ENCODE assay signal across 25 mouse cellular contexts in genomic region chr1:40413039-40413438, GRCm38 (mm10). TPM values are rescaled to one million over a fixed set of nuclear protein-coding genes. Genes with fewer than 3 reads are reported as not detected.
DNase-seq lines count a peak whose midpoint lies in the region; ATAC-seq and TF ChIP-seq lines count a peak whose summit lies in the region.
"Had no signal": no experiment of that assay in that cellular context is flagged by ENCODE, and none has a peak within 500 bp of the region (broad histone marks: within the 10 kb centered on the region; RNA-seq: fewer than 3 reads in every experiment).

No protein-coding gene starts in this region.

- H3K9me3 ChIP-seq in CH12.LX (replicated peaks; ENCODE audit: low read length), result no peaks in the 10 kb centered on the region
- H3K9me3 ChIP-seq in embryonic facial prominence, embryonic 10.5 days, result no peaks in the 10 kb centered on the region
- H3K9me3 ChIP-seq: embryonic facial prominence, embryonic 12.5 days; forebrain, embryonic 12.5 days had no signal

- ATAC-seq in megakaryocyte progenitor cell, adult 5-6 weeks (replicated peaks; ENCODE audit: poor library complexity), result no peak
- ATAC-seq: forebrain, embryonic 14.5 days; forebrain, embryonic 16.5 days had no signal

- in situ Hi-C loops in CH12.LX (cut with MboI; ENCODE audit: low pct_ligation_motif_present, low pct_unique_long_range_greater_than_20kb, low sequenced_read_pairs), result no loop called here

- TF ChIP-seq CTCF in CH12.LX (conservative IDR thresholded peaks at IDR 0.05 in 1 of 2, IDR thresholded peaks at IDR 0.05 in 1 of 2; ENCODE audit: low read depth in 2 of 2, low read length in 2 of 2), result no peak

- no peak overlapping the region for H3K9ac ChIP-seq in CH12.LX (ENCODE audit: insufficient read depth, low read depth)
- H3K9ac ChIP-seq: embryonic facial prominence, embryonic 12.5 days; forebrain, embryonic 12.5 days had no signal

- DNase-seq in CD4-positive helper T cell, adult 2 months (ENCODE audit: low read depth, low spot score), result peak; percentile 37
- peak; percentile 22 for DNase-seq in CD4-positive, CD25-positive, alpha-beta regulatory T cell, adult 2 months (ENCODE audit: low read depth, low spot score)
- DNase-seq in CH12.LX (ENCODE audit: extremely low read depth), result no peak
- DNase-seq in induced T-regulatory cell, adult 2 months (ENCODE audit: low read depth), result peak; percentile 74
- no peak for DNase-seq in testis, postnatal 10 days (ENCODE audit: low spot score)
- DNase-seq in embryonic facial prominence, embryonic 10.5 days (ENCODE audit: low spot score), result no peak
- no peak for DNase-seq in right cerebral cortex, postnatal 4 days
- DNase-seq: adrenal gland, adult 8-10 months; adrenal gland, postnatal 14 days; cerebellum, adult 11 months; cerebellum, adult 18-20 months; cerebellum, adult 8-10 months; cerebellum, adult 9-11 months; cerebellum, postnatal 14 days; cerebellum, postnatal 36 days; embryo, embryonic 11 days had no signal

- H3K27ac ChIP-seq in CH12.LX (ENCODE audit: insufficient read depth, low read depth), result no peak overlapping the region
- no peak overlapping the region for H3K27ac ChIP-seq in embryonic facial prominence, embryonic 10.5 days (replicated peaks)
- H3K27ac ChIP-seq: embryonic facial prominence, embryonic 12.5 days; forebrain, embryonic 10.5 days; forebrain, embryonic 12.5 days had no signal

- no peak for TF ChIP-seq POLR2A in CH12.LX (IDR thresholded peaks at IDR 0.05; ENCODE audit: low read depth, low read length)

- no peak for TF ChIP-seq RAD21 in CH12.LX (IDR thresholded peaks at IDR 0.05; ENCODE audit: low read depth, low read length)

- H3K27me3 ChIP-seq in CH12.LX (replicated peaks), result no peaks in the 10 kb centered on the region
- H3K27me3 ChIP-seq in embryonic facial prominence, embryonic 10.5 days (replicated peaks; ENCODE audit: low read depth, poor library complexity, severe bottlenecking), result no peaks in the 10 kb centered on the region
- H3K27me3 ChIP-seq: embryonic facial prominence, embryonic 12.5 days; forebrain, embryonic 12.5 days had no signal

- H3K36me3 ChIP-seq in CH12.LX (replicated peaks in 1 of 2; ENCODE audit: control insufficient read depth in 1 of 2, insufficient read depth in 1 of 2, low read length in 1 of 2), result no peaks in the 10 kb centered on the region
- no peaks in the 10 kb centered on the region for H3K36me3 ChIP-seq in embryonic facial prominence, embryonic 10.5 days (replicated peaks)
- H3K36me3 ChIP-seq: embryonic facial prominence, embryonic 12.5 days; forebrain, embryonic 10.5 days; forebrain, embryonic 12.5 days had no signal

- WGBS in embryonic facial prominence, embryonic 10.5 days, result 94% methylated on average over 1 of the region's 1 CpGs

- peaks cover 0 to 3% of the 10 kb centered on the region in 2 experiments; a peak in 1 of 4 replicates for H3K4me1 ChIP-seq in CH12.LX (ENCODE audit: control insufficient read depth in 1 of 2, insufficient read depth in 2 of 2)
- H3K4me1 ChIP-seq in embryonic facial prominence, embryonic 10.5 days, result no peaks in the 10 kb centered on the region
- H3K4me1 ChIP-seq: embryonic facial prominence, embryonic 12.5 days; forebrain, embryonic 10.5 days; forebrain, embryonic 12.5 days had no signal

- no peak for TF ChIP-seq EP300 in CH12.LX (IDR thresholded peaks at IDR 0.05; ENCODE audit: low read length)

- dilution Hi-C loops in CH12.LX (cut with MboI; ENCODE audit: extremely low pct_ligation_motif_present, extremely low pct_unique_long_range_greater_than_20kb, low sequenced_read_pairs), result no loop called here

- H3K79me2 ChIP-seq in CH12.LX (replicated peaks; ENCODE audit: control insufficient read depth, extremely low read depth, insufficient read depth, poor library complexity, severe bottlenecking), result no peaks in the 10 kb centered on the region

- H3K4me2 ChIP-seq in CH12.LX (ENCODE audit: insufficient read depth, low read depth, poor library complexity, severe bottlenecking), result no peak overlapping the region
- H3K4me2 ChIP-seq: embryonic facial prominence, embryonic 12.5 days; forebrain, embryonic 12.5 days had no signal

- H3K4me3 ChIP-seq in CH12.LX (replicated peaks in 1 of 3; ENCODE audit: low read depth in 2 of 3, low read length in 2 of 3, poor library complexity in 1 of 3), result no peak overlapping the region
- no peak overlapping the region for H3K4me3 ChIP-seq in embryonic facial prominence, embryonic 10.5 days
- H3K4me3 ChIP-seq: embryonic facial prominence, embryonic 12.5 days; erythroblast, embryonic 14.5 days; forebrain, embryonic 10.5 days; forebrain, embryonic 12.5 days had no signal

TF ChIP-seq in CH12.LX, 34 proteins besides CTCF, POLR2A, EP300 and RAD21:
- TF ChIP-seq GABPA (IDR thresholded peaks at IDR 0.05; ENCODE audit: insufficient replicate concordance, low read depth, low read length) (no peak), POLR2AphosphoS2 (IDR thresholded peaks at IDR 0.05; ENCODE audit: low read depth, low read length) (no peak), JUND (conservative IDR thresholded peaks at IDR 0.05; ENCODE audit: low read depth, low read length) (0 out of 2 replicates have a peak, but pooled peaks have one; percentile 13), ETS1 (conservative IDR thresholded peaks at IDR 0.05; ENCODE audit: low read depth, low read length) (no peak), JUN (IDR thresholded peaks at IDR 0.05; ENCODE audit: insufficient read depth, low read depth, low read length) (no peak), SIN3A (IDR thresholded peaks at IDR 0.05; ENCODE audit: low read length) (no peak), TCF12 (IDR thresholded peaks at IDR 0.05; ENCODE audit: low read depth, low read length) (no peak), USF1 (IDR thresholded peaks at IDR 0.05; ENCODE audit: low read depth, low read length) (no peak)

RNA-seq across cellular contexts. Expression of gene Il1rl1, which starts 16.3 kb away (rescaled TPM):
- total RNA-seq in CH12.LX (2012; rRNA removed), result 0.13 TPM in 1 of 2 replicates, not detected in the other
- not detected in 2 replicates for total RNA-seq in CH12.LX (2014; rRNA removed)
- polyA plus RNA-seq in CH12.LX (2012; ENCODE audit: insufficient read length, low read depth), result not detected in 2 replicates
- polyA plus RNA-seq in embryonic facial prominence, embryonic 10.5 days (2016; fragmentation: Nextera tagmentation; extraction: Ambion mirVana), result 0.05 and 0.13 TPM in 2 replicates
- total RNA-seq in megakaryocyte progenitor cell, adult 5-6 weeks (2015), result 5.3 and 11.7 TPM in 2 replicates
- total RNA-seq in megakaryocyte progenitor cell, adult 5-6 weeks (2017), result 5.9 and 11.3 TPM in 2 replicates
- total RNA-seq: ES-E14 had no signal
- polyA plus RNA-seq: forebrain, embryonic 10.5 days; forebrain, embryonic 12.5 days; forebrain, embryonic 14.5 days had no signal

RNA-seq across cellular contexts. Expression of gene Il18r1, which starts 52.3 kb away (rescaled TPM):
- total RNA-seq in CH12.LX (2012; rRNA removed) (0.04 and 0.13 TPM in 2 replicates), CH12.LX (2014; rRNA removed) (not detected in 2 replicates)
- polyA plus RNA-seq in CH12.LX (2012; ENCODE audit: insufficient read length, low read depth), result not detected in 2 replicates
- not detected in 2 replicates for polyA plus RNA-seq in embryonic facial prominence, embryonic 10.5 days (2016; fragmentation: Nextera tagmentation; extraction: Ambion mirVana)
- 0.54 and 1.6 TPM in 2 replicates for total RNA-seq in megakaryocyte progenitor cell, adult 5-6 weeks (2015)
- 0.46 and 0.91 TPM in 2 replicates for total RNA-seq in megakaryocyte progenitor cell, adult 5-6 weeks (2017)
- total RNA-seq: ES-E14 had no signal
- polyA plus RNA-seq: C2C12; embryonic facial prominence, embryonic 12.5 days; erythroblast, embryonic 14.5 days; forebrain, embryonic 10.5 days; forebrain, embryonic 12.5 days; forebrain, embryonic 14.5 days; forebrain, embryonic 16.5 days had no signal

Comparison
In these comparisons a context has a peak if more than half of its experiments do, and no peak if none do; other contexts are left out.
1. DNase-seq: peak in CD4-positive helper T cell, adult 2 months (single experiment), CD4-positive, CD25-positive, alpha-beta regulatory T cell, adult 2 months (single experiment) and induced T-regulatory cell, adult 2 months (single experiment); none in CH12.LX (single experiment), testis, postnatal 10 days (single experiment), embryonic facial prominence, embryonic 10.5 days (single experiment) and right cerebral cortex, postnatal 4 days (single experiment).
2. RNA of gene Il1rl1, which starts 16.3 kb away (total RNA-seq): 5.3 to 11.7 TPM in megakaryocyte progenitor cell, adult 5-6 weeks; 0.13 TPM in CH12.LX; every median in the first group is over 4 times any median in the second.